In the genomic region with DNA sequence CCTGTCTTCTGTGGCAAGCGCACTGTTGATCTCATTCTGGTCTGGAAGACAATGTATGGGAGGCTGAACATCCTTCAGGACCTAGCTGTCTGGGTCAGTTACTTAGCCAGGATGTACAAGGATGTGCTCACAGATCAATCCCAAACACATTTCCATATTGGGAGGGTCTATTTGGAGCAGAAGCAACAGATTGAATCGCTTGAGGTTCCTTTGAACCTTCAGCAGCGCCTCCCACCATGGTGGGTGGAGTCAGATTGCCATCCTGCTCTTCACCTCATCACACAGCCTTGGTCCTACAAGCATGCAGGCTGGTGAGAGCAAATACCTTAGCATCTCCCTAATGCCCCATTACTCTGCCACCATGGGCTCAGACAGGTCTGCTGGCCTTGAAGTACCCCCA, we compare ENCODE assay signal across 19 mouse cellular contexts. TPM values are rescaled to one million over a fixed set of nuclear protein-coding genes. Genes with fewer than 3 reads are reported as not detected.
DNase-seq lines count a peak whose midpoint lies in the region; ATAC-seq lines count a peak whose summit lies in the region.
"Had no signal": no experiment of that assay in that cellular context is flagged by ENCODE, and none has a peak within 500 bp of the region (broad histone marks: within the 10 kb centered on the region; RNA-seq: fewer than 3 reads in every experiment).

No protein-coding gene starts in this region.

- H3K27me3 ChIP-seq in forebrain, embryonic 15.5 days: no peaks in the 10 kb centered on the region
- peaks cover 80% of the 10 kb centered on the region for H3K27me3 ChIP-seq in limb, embryonic 10.5 days (ENCODE audit: low read depth, poor library complexity, severe bottlenecking)
- no peaks in the 10 kb centered on the region for H3K27me3 ChIP-seq in neural tube, embryonic 14.5 days (ENCODE audit: control insufficient read depth, insufficient read depth, low read length)
- H3K27me3 ChIP-seq in kidney, embryonic 16.5 days (ENCODE audit: insufficient read depth, low read length): peaks cover 75% of the 10 kb centered on the region

- no peaks in the 10 kb centered on the region for H3K9me3 ChIP-seq in forebrain, embryonic 15.5 days
- no peaks in the 10 kb centered on the region for H3K9me3 ChIP-seq in limb, embryonic 10.5 days (replicated peaks)
- H3K9me3 ChIP-seq in neural tube, embryonic 14.5 days (ENCODE audit: control insufficient read depth, low read length): no peaks in the 10 kb centered on the region
- H3K9me3 ChIP-seq in kidney, embryonic 16.5 days (ENCODE audit: low read length): no peaks in the 10 kb centered on the region
- H3K9me3 ChIP-seq: embryonic facial prominence, embryonic 13.5 days; heart, embryonic 15.5 days; intestine, embryonic 15.5 days; limb, embryonic 15.5 days had no signal

- H3K27ac ChIP-seq in forebrain, embryonic 15.5 days (replicated peaks): peak overlapping the region; percentile 99; the same call in 1 of the 2 replicates
- H3K27ac ChIP-seq in limb, embryonic 10.5 days: no peak overlapping the region
- H3K27ac ChIP-seq in neural tube, embryonic 14.5 days (ENCODE audit: low read depth, low read length): no peak overlapping the region
- H3K27ac ChIP-seq in kidney, embryonic 16.5 days (ENCODE audit: low read length): no peak overlapping the region
- H3K27ac ChIP-seq: embryonic facial prominence, embryonic 13.5 days; heart, embryonic 15.5 days; intestine, embryonic 15.5 days; limb, embryonic 15.5 days had no signal

- DNase-seq in embryo, embryonic 10.5 days (ENCODE audit: low spot score): peak; percentile 0
- DNase-seq in embryo, embryonic 9.5 days (ENCODE audit: extremely low spot score): no peak
- DNase-seq in limb, embryonic 10.5 days (ENCODE audit: low spot score): peak; percentile 27
- no peak for DNase-seq in cerebellum, adult 9-11 months
- DNase-seq in MN1 (ENCODE audit: low spot score): no peak
- DNase-seq: gastrocnemius, postnatal 36 days; kidney, postnatal 14 days; lung, postnatal 14 days had no signal

- H3K36me3 ChIP-seq in forebrain, embryonic 15.5 days: no peaks in the 10 kb centered on the region
- no peaks in the 10 kb centered on the region; the same call in 1 of the 2 replicates for H3K36me3 ChIP-seq in limb, embryonic 10.5 days
- H3K36me3 ChIP-seq in neural tube, embryonic 14.5 days (ENCODE audit: control insufficient read depth, insufficient read depth, low read length): no peaks in the 10 kb centered on the region
- H3K36me3 ChIP-seq in kidney, embryonic 16.5 days (ENCODE audit: insufficient read depth, low read length): no peaks in the 10 kb centered on the region
- H3K36me3 ChIP-seq: embryonic facial prominence, embryonic 13.5 days; G1E; heart, embryonic 15.5 days; intestine, embryonic 15.5 days; limb, embryonic 15.5 days had no signal

- peak overlapping the region; percentile 94 for H3K4me3 ChIP-seq in forebrain, embryonic 15.5 days
- H3K4me3 ChIP-seq in limb, embryonic 10.5 days: no peak overlapping the region
- H3K4me3 ChIP-seq in neural tube, embryonic 14.5 days (ENCODE audit: low read depth, low read length): peak overlapping the region; percentile 94
- no peak overlapping the region for H3K4me3 ChIP-seq in kidney, embryonic 16.5 days (ENCODE audit: low read length)
- H3K4me3 ChIP-seq: embryonic facial prominence, embryonic 13.5 days; heart, embryonic 15.5 days; intestine, embryonic 15.5 days; limb, embryonic 15.5 days had no signal

- WGBS in forebrain, embryonic 15.5 days: 66% methylated on average over 3 of the region's 3 CpGs
- 51% methylated on average over 3 of the region's 3 CpGs for WGBS in limb, embryonic 10.5 days
- 46% methylated on average over 3 of the region's 3 CpGs for WGBS in neural tube, embryonic 14.5 days
- WGBS in kidney, embryonic 16.5 days: 54% methylated on average over 3 of the region's 3 CpGs

- H3K9ac ChIP-seq in forebrain, embryonic 15.5 days (replicated peaks): no peak overlapping the region
- H3K9ac ChIP-seq in neural tube, embryonic 14.5 days (replicated peaks; ENCODE audit: low read depth, low read length): no peak overlapping the region; the same call in 1 of the 2 replicates
- no peak overlapping the region for H3K9ac ChIP-seq in kidney, embryonic 16.5 days (replicated peaks; ENCODE audit: low read length)
- H3K9ac ChIP-seq: embryonic facial prominence, embryonic 13.5 days; heart, embryonic 15.5 days; intestine, embryonic 15.5 days; limb, embryonic 15.5 days had no signal

- no peak for ATAC-seq in forebrain, embryonic 15.5 days (replicated peaks)
- no peak for ATAC-seq in neural tube, embryonic 14.5 days (ENCODE audit: low read depth)
- no peak for ATAC-seq in kidney, embryonic 16.5 days (ENCODE audit: low FRiP score, low TSS enrichment)
- ATAC-seq: activated CD4-positive, CD25-positive, alpha-beta regulatory T cell, adult 4 months; intestine, embryonic 15.5 days had no signal

- peaks cover 80% of the 10 kb centered on the region for H3K4me1 ChIP-seq in forebrain, embryonic 15.5 days
- peaks cover 94% of the 10 kb centered on the region for H3K4me1 ChIP-seq in limb, embryonic 10.5 days
- peaks cover 56% of the 10 kb centered on the region for H3K4me1 ChIP-seq in neural tube, embryonic 14.5 days (ENCODE audit: control insufficient read depth, insufficient read depth, low read length)
- H3K4me1 ChIP-seq in kidney, embryonic 16.5 days (ENCODE audit: insufficient read depth, low read length): peaks cover 33% of the 10 kb centered on the region

- peak overlapping the region; percentile 65 for H3K4me2 ChIP-seq in forebrain, embryonic 15.5 days (replicated peaks)
- peak overlapping the region; percentile 68 for H3K4me2 ChIP-seq in neural tube, embryonic 14.5 days (ENCODE audit: low read depth, low read length)
- no peak overlapping the region for H3K4me2 ChIP-seq in kidney, embryonic 16.5 days (replicated peaks; ENCODE audit: low read depth, low read length)
- H3K4me2 ChIP-seq: embryonic facial prominence, embryonic 13.5 days; heart, embryonic 15.5 days; intestine, embryonic 15.5 days; limb, embryonic 15.5 days had no signal

RNA-seq across cellular contexts. Expression of a gene that starts 2.5 kb away (rescaled TPM):
- polyA plus RNA-seq in forebrain, embryonic 15.5 days (2015; fragmentation: Nextera tagmentation; extraction: Ambion mirVana): 2.5 and 2.8 TPM in 2 replicates
- 0.64 and 0.65 TPM in 2 replicates for polyA plus RNA-seq in limb, embryonic 10.5 days (2016; fragmentation: Nextera tagmentation; extraction: Ambion mirVana)
- polyA plus RNA-seq in neural tube, embryonic 14.5 days (2014; fragmentation: Nextera tagmentation; extraction: Ambion mirVana): 3.6 and 3.8 TPM in 2 replicates
- 0.10 and 0.13 TPM in 2 replicates for polyA plus RNA-seq in kidney, embryonic 16.5 days (2015; fragmentation: Nextera tagmentation; extraction: Ambion mirVana)
- polyA plus RNA-seq: activated CD4-positive, CD25-positive, alpha-beta regulatory T cell, adult 4 months; G1E; heart, embryonic 15.5 days; spleen, adult 2 months had no signal

RNA-seq across cellular contexts. Expression of a gene that starts 2.6 kb away (rescaled TPM):
- 13.9 and 16.2 TPM in 2 replicates for polyA plus RNA-seq in forebrain, embryonic 15.5 days (2015; fragmentation: Nextera tagmentation; extraction: Ambion mirVana)
- 1.3 and 1.7 TPM in 2 replicates for polyA plus RNA-seq in limb, embryonic 10.5 days (2016; fragmentation: Nextera tagmentation; extraction: Ambion mirVana)
- 21.0 and 25.3 TPM in 2 replicates for polyA plus RNA-seq in neural tube, embryonic 14.5 days (2014; fragmentation: Nextera tagmentation; extraction: Ambion mirVana)
- 0.21 and 0.32 TPM in 2 replicates for polyA plus RNA-seq in kidney, embryonic 16.5 days (2015; fragmentation: Nextera tagmentation; extraction: Ambion mirVana)
- polyA plus RNA-seq: activated CD4-positive, CD25-positive, alpha-beta regulatory T cell, adult 4 months; G1E; heart, embryonic 15.5 days; spleen, adult 2 months had no signal

RNA-seq across cellular contexts. Expression of a gene that starts 35.8 kb away (rescaled TPM):
- polyA plus RNA-seq in forebrain, embryonic 15.5 days (2015; fragmentation: Nextera tagmentation; extraction: Ambion mirVana): 0.56 and 0.60 TPM in 2 replicates
- not detected in 2 replicates for polyA plus RNA-seq in limb, embryonic 10.5 days (2016; fragmentation: Nextera tagmentation; extraction: Ambion mirVana)
- 0.74 and 0.76 TPM in 2 replicates for polyA plus RNA-seq in neural tube, embryonic 14.5 days (2014; fragmentation: Nextera tagmentation; extraction: Ambion mirVana)
- not detected in 2 replicates for polyA plus RNA-seq in kidney, embryonic 16.5 days (2015; fragmentation: Nextera tagmentation; extraction: Ambion mirVana)
- polyA plus RNA-seq: activated CD4-positive, CD25-positive, alpha-beta regulatory T cell, adult 4 months; cerebellum, adult 2 months; embryonic facial prominence, embryonic 13.5 days; G1E; heart, embryonic 15.5 days; intestine, embryonic 15.5 days; limb, embryonic 15.5 days; spleen, adult 2 months had no signal

RNA-seq across cellular contexts. Expression of a gene that starts 54.3 kb away (rescaled TPM):
- 0.18 and 0.69 TPM in 2 replicates for polyA plus RNA-seq in forebrain, embryonic 15.5 days (2015; fragmentation: Nextera tagmentation; extraction: Ambion mirVana)
- polyA plus RNA-seq in limb, embryonic 10.5 days (2016; fragmentation: Nextera tagmentation; extraction: Ambion mirVana): 3.7 TPM in 2 replicates
- 0.36 and 0.42 TPM in 2 replicates for polyA plus RNA-seq in neural tube, embryonic 14.5 days (2014; fragmentation: Nextera tagmentation; extraction: Ambion mirVana)
- polyA plus RNA-seq in kidney, embryonic 16.5 days (2015; fragmentation: Nextera tagmentation; extraction: Ambion mirVana): 9.0 and 9.3 TPM in 2 replicates
- polyA plus RNA-seq: activated CD4-positive, CD25-positive, alpha-beta regulatory T cell, adult 4 months had no signal

Comparison
In these comparisons a context has a peak if more than half of its experiments do, and no peak if none do; other contexts are left out.
1. DNase-seq: peak in embryo, embryonic 10.5 days (single experiment) and limb, embryonic 10.5 days (single experiment); none in embryo, embryonic 9.5 days (single experiment), cerebellum, adult 9-11 months (single experiment) and MN1 (single experiment).
2. H3K4me3 ChIP-seq: peak in forebrain, embryonic 15.5 days (single experiment) and neural tube, embryonic 14.5 days (single experiment); none in limb, embryonic 10.5 days (single experiment) and kidney, embryonic 16.5 days (single experiment).